Mouse (Mus musculus) kidney, postnatal 0 days (tissue): ENCODE measurements around the gene Ostf1. TPM values are rescaled to one million over a fixed set of nuclear protein-coding genes. Genes with fewer than 3 reads are reported as not detected.

Experiments
- ATAC-seq: fragments of 200-750 bp; cut with Nextera tagmentation; replicated peaks from 2 replicates; pipeline ENCODE4 v1.8.0; 2017; ENCODE audit warnings: low read depth, moderate number of reproducible peaks, moderate TSS enrichment, moderate library complexity; ENCODE audit not compliant: low FRiP score
- DNase-seq: peaks from one replicate; pipeline ENCODE4 v3.0.0-alpha.2; 2016; ENCODE audit warnings: low spot score
- H3K27ac ChIP-seq: fragments of 300-500 bp; sonication (generic); 2 replicates; pipeline ENCODE4 v1.5.1; 2014; ENCODE audit warnings: mild to moderate bottlenecking
- H3K27me3 ChIP-seq: fragments of 300-500 bp; sonication (generic); 2 replicates; pipeline ENCODE4 v1.6.1; 2014; ENCODE audit warnings: low read length, mixed read lengths; ENCODE audit not compliant: insufficient read depth
- H3K36me3 ChIP-seq: fragments of 300-500 bp; sonication (generic); 2 replicates; pipeline ENCODE4 v1.6.1; 2014; ENCODE audit warnings: low read length, mixed read lengths; ENCODE audit not compliant: insufficient read depth
- H3K4me1 ChIP-seq: fragments of 300-500 bp; sonication (generic); replicated peaks from 2 replicates; pipeline ENCODE4 v1.6.1; 2014; ENCODE audit warnings: antibody characterized with exemption, low read length, mixed read lengths; ENCODE audit not compliant: insufficient read depth
- H3K4me2 ChIP-seq: fragments of 300-500 bp; sonication (generic); 2 replicates; pipeline ENCODE4 v1.6.1; 2014; ENCODE audit warnings: mild to moderate bottlenecking, low read length, moderate library complexity, mixed read lengths
- H3K4me3 ChIP-seq: fragments of 300-500 bp; sonication (generic); replicated peaks from 2 replicates; pipeline ENCODE4 v1.5.1; 2014; ENCODE audit warnings: low read depth, low read length
- H3K9ac ChIP-seq: fragments of 300-500 bp; sonication (generic); 2 replicates; pipeline ENCODE4 v1.6.1; 2014; ENCODE audit warnings: low read depth, low read length
- H3K9me3 ChIP-seq: fragments of 300-500 bp; sonication (generic); replicated peaks from 2 replicates; pipeline ENCODE4 v1.6.1; 2016; ENCODE audit warnings: low read length, inconsistent platforms, mixed read lengths
- CTCF ChIP-seq: IDR thresholded peaks from 2 replicates; pipeline ENCODE4 v1.5.1; 2016; ENCODE audit warnings: antibody characterized with exemption, low read depth, mild to moderate bottlenecking, moderate library complexity
- WGBS: fragments of 180-500 bp; shearing (Covaris S2); extraction: QIAGEN DNeasy Blood & Tissue Kit; methylation state at CpG from one replicate; pipeline ENCODE4 v1.1.7; 2014; 5-methylcytosine and 5-hydroxymethylcytosine counted together
- polyA plus RNA-seq: library from polyadenylated mRNA; unstranded; fragments of >200 nt; fragmentation: Nextera tagmentation; extraction: Ambion mirVana; gene quantifications from 2 replicates; pipeline ENCODE4 v1.2.1, GENCODE M21; 2015

The Ostf1 gene
- polyA plus RNA-seq, 1 experiment from 2014 or later: 191 TPM

GRCm38 (mm10) chr19:18614337-18614736, 17.3 kb downstream of the Ostf1 start:
- H3K9me3 ChIP-seq: no peaks in the 10 kb centered on the region
- no peaks in the 10 kb centered on the region for H3K36me3 ChIP-seq
- H3K27me3 ChIP-seq: no peaks in the 10 kb centered on the region
- no peak overlapping the region for H3K4me2 ChIP-seq
- TF ChIP-seq CTCF: no peak
- WGBS: 83% methylated on average over 7 of the region's 7 CpGs
- no peak overlapping the region for H3K4me3 ChIP-seq
- no peak overlapping the region for H3K27ac ChIP-seq
- no peaks in the 10 kb centered on the region for H3K4me1 ChIP-seq
- no peak for DNase-seq
- ATAC-seq: no peak
- H3K9ac ChIP-seq: no peak overlapping the region

GRCm38 (mm10) chr19:18608975-18609374, 22.6 kb downstream of the Ostf1 start:
- WGBS: 23% methylated on average over 6 of the region's 6 CpGs
- H3K4me3 ChIP-seq: no peak overlapping the region
- H3K27me3 ChIP-seq: no peaks in the 10 kb centered on the region
- H3K36me3 ChIP-seq: no peaks in the 10 kb centered on the region
- no peak overlapping the region for H3K4me2 ChIP-seq
- DNase-seq (peak; percentile 44), ATAC-seq (no peak)
- no peak overlapping the region for H3K27ac ChIP-seq
- peaks cover 10% of the 10 kb centered on the region for H3K4me1 ChIP-seq
- no peak overlapping the region for H3K9ac ChIP-seq
- no peaks in the 10 kb centered on the region for H3K9me3 ChIP-seq
- TF ChIP-seq CTCF: no peak

GRCm38 (mm10) chr19:18607907-18608306, 23.7 kb downstream of the Ostf1 start:
- no peak for DNase-seq
- H3K27me3 ChIP-seq: no peaks in the 10 kb centered on the region
- no peak overlapping the region for H3K4me3 ChIP-seq
- no peak overlapping the region for H3K4me2 ChIP-seq
- peaks cover 10% of the 10 kb centered on the region for H3K4me1 ChIP-seq
- no peak overlapping the region for H3K9ac ChIP-seq
- H3K27ac ChIP-seq: no peak overlapping the region
- H3K9me3 ChIP-seq: no peaks in the 10 kb centered on the region
- H3K36me3 ChIP-seq: 0 out of 2 replicates have a peak, but pooled peaks cover under 1% of the 10 kb centered on the region
- TF ChIP-seq CTCF: no peak
- 31% methylated on average over 7 of the region's 7 CpGs for WGBS
- 0 out of 2 replicates have a peak, but pooled peaks have one; percentile 38 for ATAC-seq

GRCm38 (mm10) chr19:18603011-18603410, 28.6 kb downstream of the Ostf1 start:
- Histone ChIP-seq H3K4me3 (no peak overlapping the region), H3K4me2 (no peak overlapping the region), H3K27me3 (no peaks in the 10 kb centered on the region), H3K36me3 (peaks cover 6% of the 10 kb centered on the region; the same call in 1 of the 2 replicates), H3K27ac (no peak overlapping the region), H3K9ac (no peak overlapping the region), H3K4me1 (peaks cover 7% of the 10 kb centered on the region), H3K9me3 (no peaks in the 10 kb centered on the region)
- no peak for TF ChIP-seq CTCF
- ATAC-seq: no peak
- 74% methylated on average over 6 of the region's 6 CpGs for WGBS
- DNase-seq: no peak

- no peak overlapping the region for H3K27ac ChIP-seq
- no peak overlapping the region for H3K9ac ChIP-seq
- H3K4me2 ChIP-seq: no peak overlapping the region
- no peaks in the 10 kb centered on the region for H3K4me1 ChIP-seq
- H3K36me3 ChIP-seq: peaks cover 6% of the 10 kb centered on the region; the same call in 1 of the 2 replicates
- ATAC-seq: no peak
- H3K4me3 ChIP-seq: no peak overlapping the region
- no peak for DNase-seq
- H3K9me3 ChIP-seq: no peaks in the 10 kb centered on the region
- WGBS: 95% methylated on average over 9 of the region's 9 CpGs
- no peaks in the 10 kb centered on the region for H3K27me3 ChIP-seq
- TF ChIP-seq CTCF: no peak
These were observed 31.0 kb downstream of the Ostf1 start for GRCm38 (mm10) chr19:18600611-18601010.

GRCm38 (mm10) chr19:18599650-18600049, 32.0 kb downstream of the Ostf1 start:
- Histone ChIP-seq H3K4me1 (no peaks in the 10 kb centered on the region; the same call in 1 of the 2 replicates), H3K4me2 (no peak overlapping the region), H3K27me3 (no peaks in the 10 kb centered on the region), H3K9ac (no peak overlapping the region), H3K36me3 (peaks cover 6% of the 10 kb centered on the region; the same call in 1 of the 2 replicates), H3K9me3 (no peaks in the 10 kb centered on the region), H3K4me3 (no peak overlapping the region), H3K27ac (0 out of 2 replicates have a peak overlapping the region, but pooled peaks have one; percentile 2)
- no peak for DNase-seq
- no peak for TF ChIP-seq CTCF
- ATAC-seq: no peak
- 93% methylated on average over 5 of the region's 5 CpGs for WGBS

- no peak for TF ChIP-seq CTCF
- DNase-seq (peak; percentile 52), ATAC-seq (peak; percentile 67; the same call in 1 of the 2 replicates)
- no peak overlapping the region for H3K4me3 ChIP-seq
- no peaks in the 10 kb centered on the region for H3K27me3 ChIP-seq
- H3K4me2 ChIP-seq: no peak overlapping the region
- no peaks in the 10 kb centered on the region; the same call in 1 of the 2 replicates for H3K4me1 ChIP-seq
- 33% methylated on average over 8 of the region's 8 CpGs for WGBS
- no peak overlapping the region for H3K9ac ChIP-seq
- peak overlapping the region; percentile 47; the same call in 1 of the 2 replicates for H3K27ac ChIP-seq
- H3K36me3 ChIP-seq: peaks cover 6% of the 10 kb centered on the region; the same call in 1 of the 2 replicates
- H3K9me3 ChIP-seq: no peaks in the 10 kb centered on the region
These were observed 32.6 kb downstream of the Ostf1 start for GRCm38 (mm10) chr19:18599051-18599450.
